Mouse (Mus musculus) forebrain, embryonic 12.5 days (tissue): ENCODE data around the gene Tnfrsf19. TPM values are rescaled to one million over a fixed set of nuclear protein-coding genes. Genes with fewer than 3 reads are reported as not detected.

Source experiments
- ATAC-seq: fragments of 200-750 bp; cut with Nextera tagmentation; 2 replicates; pipeline ENCODE4 v1.8.0; 2017; ENCODE audit warnings: moderate TSS enrichment; ENCODE audit not compliant: low FRiP score
- H3K27ac ChIP-seq: fragments of 300-500 bp; sonication (generic); 2 replicates; pipeline ENCODE4 v1.5.1; 2016; ENCODE audit warnings: mild to moderate bottlenecking
- H3K27me3 ChIP-seq: fragments of 300-500 bp; sonication (generic); 2 replicates; pipeline ENCODE4 v1.6.1; 2016; ENCODE audit warnings: mild to moderate bottlenecking
- H3K36me3 ChIP-seq: fragments of 300-500 bp; sonication (generic); replicated peaks from 2 replicates; pipeline ENCODE4 v1.6.1; 2016; ENCODE audit warnings: mild to moderate bottlenecking
- H3K4me1 ChIP-seq: fragments of 300-500 bp; sonication (generic); 2 replicates; pipeline ENCODE4 v1.6.1; 2016
- H3K4me2 ChIP-seq: fragments of 300-500 bp; sonication (generic); 2 replicates; pipeline ENCODE4 v1.6.1; 2016; ENCODE audit warnings: mild to moderate bottlenecking, moderate library complexity
- H3K4me3 ChIP-seq: fragments of 300-500 bp; sonication (generic); replicated peaks from 2 replicates; pipeline ENCODE4 v1.5.1; 2016; ENCODE audit warnings: mild to moderate bottlenecking
- H3K9ac ChIP-seq: fragments of 300-500 bp; sonication (generic); 2 replicates; pipeline ENCODE4 v1.6.1; 2016; ENCODE audit warnings: mild to moderate bottlenecking
- H3K9me3 ChIP-seq: fragments of 300-500 bp; sonication (generic); 2 replicates; pipeline ENCODE4 v1.6.1; 2016
- WGBS: fragments of 180-500 bp; shearing (Covaris S2); methylation state at CpG from one replicate; pipeline ENCODE4 v1.1.7; 2016; 5-methylcytosine and 5-hydroxymethylcytosine counted together
- polyA plus RNA-seq: library from polyadenylated mRNA; unstranded; fragments of >200 nt; fragmentation: Nextera tagmentation; extraction: Ambion mirVana; gene quantifications from 2 replicates; pipeline ENCODE4 v1.2.1, GENCODE M21; 2016

Tnfrsf19 gene
- polyA plus RNA-seq, 1 experiment from 2014 or later = 118 TPM

- 8% methylated on average over 4 of the region's 4 CpGs for WGBS
- Histone ChIP-seq H3K4me3 (no peak overlapping the region), H3K27ac (peak overlapping the region; percentile 68; the same call in 1 of the 2 replicates), H3K4me1 (peaks cover 46% of the 10 kb centered on the region), H3K9ac (no peak overlapping the region), H3K4me2 (no peak overlapping the region), H3K27me3 (no peaks in the 10 kb centered on the region), H3K36me3 (no peaks in the 10 kb centered on the region; the same call in 1 of the 2 replicates), H3K9me3 (no peaks in the 10 kb centered on the region)
- 0 out of 2 replicates have a peak, but pooled peaks have one; percentile 30 for ATAC-seq
These were observed 61.2 kb downstream of the Tnfrsf19 start for GRCm38 (mm10) chr14:60985077-60985476.

- no peak for ATAC-seq
- H3K9ac ChIP-seq = no peak overlapping the region
- H3K27me3 ChIP-seq = no peaks in the 10 kb centered on the region
- no peak overlapping the region for H3K4me2 ChIP-seq
- H3K4me3 ChIP-seq = no peak overlapping the region
- H3K27ac ChIP-seq = no peak overlapping the region
- no peaks in the 10 kb centered on the region for H3K9me3 ChIP-seq
- H3K4me1 ChIP-seq = peaks cover 46% of the 10 kb centered on the region
- 65% methylated on average over 6 of the region's 6 CpGs for WGBS
- H3K36me3 ChIP-seq = no peaks in the 10 kb centered on the region; the same call in 1 of the 2 replicates
These were observed 62.0 kb downstream of the Tnfrsf19 start for GRCm38 (mm10) chr14:60984266-60984665.

- H3K27me3 ChIP-seq = no peaks in the 10 kb centered on the region
- no peak overlapping the region for H3K4me3 ChIP-seq
- H3K27ac ChIP-seq = no peak overlapping the region
- no peak overlapping the region for H3K9ac ChIP-seq
- ATAC-seq = no peak
- H3K4me1 ChIP-seq = peaks cover 27% of the 10 kb centered on the region
- no peaks in the 10 kb centered on the region for H3K9me3 ChIP-seq
- H3K36me3 ChIP-seq = no peaks in the 10 kb centered on the region; the same call in 1 of the 2 replicates
- no peak overlapping the region for H3K4me2 ChIP-seq
These were observed 64.2 kb downstream of the Tnfrsf19 start for GRCm38 (mm10) chr14:60982126-60982525.

GRCm38 (mm10) chr14:60980244-60980887 lies 65.9 kb downstream of the Tnfrsf19 start:
- Histone ChIP-seq H3K27me3 (no peaks in the 10 kb centered on the region), H3K9ac (no peak overlapping the region), H3K4me2 (no peak overlapping the region), H3K4me1 (peaks cover 12% of the 10 kb centered on the region), H3K27ac (no peak overlapping the region), H3K36me3 (no peaks in the 10 kb centered on the region; the same call in 1 of the 2 replicates), H3K4me3 (no peak overlapping the region), H3K9me3 (no peaks in the 10 kb centered on the region)
- 96% methylated on average over 5 of the region's 5 CpGs for WGBS
- ATAC-seq = no peak

GRCm38 (mm10) chr14:60978129-60978528 lies 68.2 kb downstream of the Tnfrsf19 start:
- Histone ChIP-seq H3K9me3 (no peaks in the 10 kb centered on the region), H3K27ac (no peak overlapping the region)
- WGBS = 71% methylated on average over 6 of the region's 6 CpGs

GRCm38 (mm10) chr14:60976231-60976630 lies 70.1 kb downstream of the Tnfrsf19 start:
- no peaks in the 10 kb centered on the region; the same call in 1 of the 2 replicates for H3K4me1 ChIP-seq
- no peak overlapping the region for H3K27ac ChIP-seq
- WGBS = 85% methylated on average over 3 of the region's 3 CpGs
- no peak overlapping the region for H3K4me3 ChIP-seq
- no peak for ATAC-seq
- no peak overlapping the region for H3K9ac ChIP-seq
- H3K27me3 ChIP-seq = no peaks in the 10 kb centered on the region
- peaks cover 31% of the 10 kb centered on the region for H3K36me3 ChIP-seq
- H3K4me2 ChIP-seq = no peak overlapping the region
- H3K9me3 ChIP-seq = no peaks in the 10 kb centered on the region

More at GRCm38 (mm10) chr14:60978129-60978528, 68.2 kb downstream of the Tnfrsf19 start:
- ATAC-seq = no peak
- H3K9ac ChIP-seq = no peak overlapping the region
- no peak overlapping the region for H3K4me3 ChIP-seq
- H3K4me2 ChIP-seq = no peak overlapping the region
- no peaks in the 10 kb centered on the region for H3K27me3 ChIP-seq
- no peaks in the 10 kb centered on the region; the same call in 1 of the 2 replicates for H3K4me1 ChIP-seq
- peaks cover 14% of the 10 kb centered on the region for H3K36me3 ChIP-seq

GRCm38 (mm10) chr14:60975736-60976135 lies 70.6 kb downstream of the Tnfrsf19 start:
- peaks cover 36% of the 10 kb centered on the region for H3K36me3 ChIP-seq
- no peak for ATAC-seq
- no peaks in the 10 kb centered on the region; the same call in 1 of the 2 replicates for H3K4me1 ChIP-seq

GRCm38 (mm10) chr14:60970961-60971360 lies 75.3 kb downstream of the Tnfrsf19 start:
- Histone ChIP-seq H3K9ac (no peak overlapping the region), H3K27ac (no peak overlapping the region), H3K4me2 (no peak overlapping the region), H3K9me3 (no peaks in the 10 kb centered on the region), H3K36me3 (peaks cover 68% of the 10 kb centered on the region), H3K4me3 (no peak overlapping the region), H3K4me1 (no peaks in the 10 kb centered on the region), H3K27me3 (no peaks in the 10 kb centered on the region)
- no peak for ATAC-seq
- 96% methylated on average over 9 of the region's 9 CpGs for WGBS

More at GRCm38 (mm10) chr14:60975736-60976135, 70.6 kb downstream of the Tnfrsf19 start:
- H3K4me3 ChIP-seq = no peak overlapping the region
- WGBS = 86% methylated on average over 3 of the region's 3 CpGs
- H3K27ac ChIP-seq = no peak overlapping the region
- H3K9me3 ChIP-seq = no peaks in the 10 kb centered on the region
- no peaks in the 10 kb centered on the region for H3K27me3 ChIP-seq
- H3K4me2 ChIP-seq = no peak overlapping the region
- H3K9ac ChIP-seq = no peak overlapping the region

GRCm38 (mm10) chr14:60966061-60966460 lies 80.2 kb downstream of the Tnfrsf19 start:
- H3K27ac ChIP-seq = no peak overlapping the region
- no peak overlapping the region for H3K4me3 ChIP-seq
- no peak overlapping the region for H3K4me2 ChIP-seq
- no peak overlapping the region for H3K9ac ChIP-seq
- H3K36me3 ChIP-seq = peaks cover 66% of the 10 kb centered on the region
- no peaks in the 10 kb centered on the region for H3K27me3 ChIP-seq
- ATAC-seq = no peak
- WGBS = 86% methylated on average over 4 of the region's 4 CpGs
- H3K4me1 ChIP-seq = no peaks in the 10 kb centered on the region
- no peaks in the 10 kb centered on the region for H3K9me3 ChIP-seq

GRCm38 (mm10) chr14:60964016-60964810 lies 82.1 kb downstream of the Tnfrsf19 start:
- 91% methylated on average over 7 of the region's 7 CpGs for WGBS
- H3K36me3 ChIP-seq = peaks cover 53% of the 10 kb centered on the region
- ATAC-seq = no peak

GRCm38 (mm10) chr14:60957611-60958157 lies 88.6 kb downstream of the Tnfrsf19 start:
- no peak overlapping the region for H3K4me3 ChIP-seq
- no peak overlapping the region for H3K27ac ChIP-seq
- no peak for ATAC-seq
- H3K4me1 ChIP-seq = no peaks in the 10 kb centered on the region
- no peaks in the 10 kb centered on the region for H3K9me3 ChIP-seq
- H3K9ac ChIP-seq = no peak overlapping the region
- H3K36me3 ChIP-seq = peaks cover 4% of the 10 kb centered on the region; the same call in 1 of the 2 replicates
- no peaks in the 10 kb centered on the region for H3K27me3 ChIP-seq
- no peak overlapping the region for H3K4me2 ChIP-seq

More at GRCm38 (mm10) chr14:60964016-60964810, 82.1 kb downstream of the Tnfrsf19 start:
- H3K27me3 ChIP-seq = no peaks in the 10 kb centered on the region
- no peaks in the 10 kb centered on the region for H3K9me3 ChIP-seq
- no peak overlapping the region for H3K4me2 ChIP-seq
- H3K27ac ChIP-seq = no peak overlapping the region
- H3K4me1 ChIP-seq = no peaks in the 10 kb centered on the region
- H3K9ac ChIP-seq = no peak overlapping the region
- H3K4me3 ChIP-seq = no peak overlapping the region

GRCm38 (mm10) chr14:60937481-60938039 lies 108.7 kb downstream of the Tnfrsf19 start:
- no peaks in the 10 kb centered on the region for H3K4me1 ChIP-seq
- H3K36me3 ChIP-seq = no peaks in the 10 kb centered on the region
- no peak overlapping the region for H3K4me3 ChIP-seq
- H3K9ac ChIP-seq = no peak overlapping the region
- no peaks in the 10 kb centered on the region for H3K9me3 ChIP-seq
- no peak overlapping the region for H3K4me2 ChIP-seq
- no peak for ATAC-seq
- WGBS = 94% methylated on average over 4 of the region's 4 CpGs
- H3K27me3 ChIP-seq = no peaks in the 10 kb centered on the region
- no peak overlapping the region for H3K27ac ChIP-seq
